Mouse (Mus musculus) left cerebral cortex, adult 11 months (tissue): ENCODE measurements around the gene Polr3h.

Source experiments
- DNase-seq: peaks from one replicate; pipeline ENCODE4 v3.0.0; 2022; ENCODE audit warnings: low spot score

The Polr3h gene

DNA sequence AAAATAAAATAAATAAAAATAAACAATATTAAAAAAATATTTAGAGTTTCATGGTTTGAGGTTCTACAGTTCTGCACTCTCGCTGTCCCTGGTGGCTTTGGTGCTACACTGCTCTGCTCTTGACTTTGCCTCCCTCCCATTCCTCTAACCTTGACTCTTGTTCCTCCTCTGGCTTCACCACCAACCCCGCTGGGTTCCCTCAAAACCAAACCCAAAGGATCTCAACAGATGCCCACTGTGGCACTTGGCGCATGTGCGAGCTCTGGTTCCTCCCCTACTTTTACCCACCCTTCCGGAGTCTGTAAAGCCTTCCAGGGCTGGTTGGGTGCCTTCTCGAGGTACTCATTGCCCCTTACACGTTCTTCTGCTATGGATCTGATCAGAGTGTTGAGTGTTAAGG lies 83.8 kb downstream of the Polr3h start:
- DNase-seq: no peak

GRCm38 (mm10) chr15:81840306-81840705 lies 85.7 kb downstream of the Polr3h start:
- no peak for DNase-seq

GRCm38 (mm10) chr15:81839634-81840033 lies 86.4 kb downstream of the Polr3h start:
- peak; percentile 84 for DNase-seq

GRCm38 (mm10) chr15:81838554-81839235 lies 87.3 kb downstream of the Polr3h start:
- DNase-seq: no peak
